Mouse (Mus musculus): Measurements from ENCODE around the gene Hist1h2br.
"Not testable (repeated sequence)": the region's sequence is repeated elsewhere in the genome, so short reads cannot be mapped to it uniquely, and the experiment has no call there.

The Hist1h2br gene

GRCm38 (mm10) chr13:21846356-21846755 lies 12.8 kb downstream of the Hist1h2br start:
- in situ Hi-C loops (cut with MseI, MboI): not testable (repeated sequence)

GRCm38 (mm10) chr13:21847883-21848282 lies 14.3 kb downstream of the Hist1h2br start:
- in situ Hi-C loops (cut with MseI, MboI): no loop called here

GRCm38 (mm10) chr13:21850696-21851095 lies 17.2 kb downstream of the Hist1h2br start:
- in situ Hi-C loops (cut with MseI, MboI): loop anchor here (10.0 kb wide), 4 partner anchors 54 to 1584 kb away; no protein-coding TSS in a partner anchor

- in situ Hi-C loops (cut with MseI, MboI): loop anchor here (10.0 kb wide), 4 partner anchors 52 to 1582 kb away; no protein-coding TSS in a partner anchor
These were observed 18.8 kb downstream of the Hist1h2br start for GRCm38 (mm10) chr13:21852215-21852945.

GRCm38 (mm10) chr13:21855146-21855545 lies 21.6 kb downstream of the Hist1h2br start:
- in situ Hi-C loops (cut with MseI, MboI): loop anchor here (10.0 kb wide), 4 partner anchors 50 to 1580 kb away; no protein-coding TSS in a partner anchor

- in situ Hi-C loops (cut with MseI, MboI): loop anchor here (10.0 kb wide), 4 partner anchors 49 to 1579 kb away; no protein-coding TSS in a partner anchor
These were observed 22.2 kb downstream of the Hist1h2br start for GRCm38 (mm10) chr13:21855698-21856162.

GRCm38 (mm10) chr13:21861608-21862007 lies 28.1 kb downstream of the Hist1h2br start:
- in situ Hi-C loops (cut with MseI, MboI): no loop called here

- in situ Hi-C loops (cut with MseI, MboI): not testable (repeated sequence)
These were observed 32.0 kb downstream of the Hist1h2br start for GRCm38 (mm10) chr13:21865503-21865902.

GRCm38 (mm10) chr13:21880735-21881134 lies 47.2 kb downstream of the Hist1h2br start:
- in situ Hi-C loops (cut with MseI, MboI): no loop called here

GRCm38 (mm10) chr13:21881878-21882669 lies 48.5 kb downstream of the Hist1h2br start:
- in situ Hi-C loops (cut with MseI, MboI): no loop called here

GRCm38 (mm10) chr13:21882760-21883405 lies 49.3 kb downstream of the Hist1h2br start:
- in situ Hi-C loops (cut with MseI, MboI): no loop called here

GRCm38 (mm10) chr13:21883407-21883806 lies 49.9 kb downstream of the Hist1h2br start:
- in situ Hi-C loops (cut with MseI, MboI): no loop called here

- in situ Hi-C loops (cut with MseI, MboI): no loop called here
These were observed 51.0 kb downstream of the Hist1h2br start for GRCm38 (mm10) chr13:21884586-21884985.

All from mouse trophoblast stem cell (cell line).